In genomic region chr1:171122932-171123331, GRCm38 (mm10) we compare ENCODE assay signal across 9 mouse cellular contexts. TPM values are rescaled to one million over a fixed set of nuclear protein-coding genes. Genes with fewer than 3 reads are reported as not detected.
DNase-seq lines count a peak whose midpoint lies in the region; ATAC-seq and TF ChIP-seq lines count a peak whose summit lies in the region.
"Had no signal": no experiment of that assay in that cellular context is flagged by ENCODE, and none has a peak within 500 bp of the region (broad histone marks: within the 10 kb centered on the region; RNA-seq: fewer than 3 reads in every experiment).

No protein-coding gene starts in this region.

- intact Hi-C loops in left cerebral cortex, postnatal 4 days (cut with DNase I) = no loop called here

- H3K4me3 ChIP-seq in hindbrain, embryonic 16.5 days (ENCODE audit: low read length) = no peak overlapping the region
- H3K4me3 ChIP-seq in lung, adult 2 months (replicated peaks; ENCODE audit: extremely low read depth, low read depth, low read length) = peak overlapping the region; percentile 4
- H3K4me3 ChIP-seq: midbrain, embryonic 12.5 days had no signal

- no peaks in the 10 kb centered on the region for H3K4me1 ChIP-seq in hindbrain, embryonic 16.5 days (ENCODE audit: control insufficient read depth, insufficient read depth, low read depth, low read length)
- peaks cover 2% of the 10 kb centered on the region; the same call in 1 of the 2 replicates for H3K4me1 ChIP-seq in lung, adult 2 months (ENCODE audit: control insufficient read depth, insufficient read depth, low read length)
- H3K4me1 ChIP-seq: midbrain, embryonic 12.5 days had no signal

- no peak overlapping the region for H3K9ac ChIP-seq in hindbrain, embryonic 16.5 days (ENCODE audit: low read depth, low read length)
- H3K9ac ChIP-seq: midbrain, embryonic 12.5 days had no signal

- H3K4me2 ChIP-seq in hindbrain, embryonic 16.5 days (ENCODE audit: low read length) = no peak overlapping the region
- H3K4me2 ChIP-seq: midbrain, embryonic 12.5 days had no signal

- peaks cover 6% of the 10 kb centered on the region; the same call in 1 of the 2 replicates for H3K36me3 ChIP-seq in hindbrain, embryonic 16.5 days (ENCODE audit: control insufficient read depth, insufficient read depth, low read length)

- H3K27ac ChIP-seq in hindbrain, embryonic 16.5 days (ENCODE audit: low read depth, low read length) = no peak overlapping the region
- H3K27ac ChIP-seq: midbrain, embryonic 12.5 days had no signal

- ATAC-seq in hindbrain, embryonic 16.5 days = peak; percentile 51; the same call in 1 of the 2 replicates
- no peak for ATAC-seq in cerebellum, adult (ENCODE audit: insufficient number of reproducible peaks, low FRiP score, low TSS enrichment)
- ATAC-seq in inflammation-experienced regulatory T-cells, adult 6 months = no peak

- H3K27me3 ChIP-seq in hindbrain, embryonic 16.5 days (replicated peaks; ENCODE audit: control insufficient read depth, insufficient read depth, low read length) = no peaks in the 10 kb centered on the region
- H3K27me3 ChIP-seq: midbrain, embryonic 12.5 days had no signal

- WGBS in hindbrain, embryonic 16.5 days = 24% methylated on average over 7 of the region's 7 CpGs
- 14% methylated on average over 7 of the region's 7 CpGs for WGBS in lung, adult 2 months

- DNase-seq in 416B (ENCODE audit: low read depth) (peak; percentile 76), MN1 (ENCODE audit: low spot score) (peak; percentile 62)
- DNase-seq in lung, adult 2 months = peak; percentile 36
- DNase-seq in left cerebral cortex, postnatal 4 days = no peak
- no peak for DNase-seq in layer of hippocampus, adult 9-10 months (ENCODE audit: low spot score)

- TF ChIP-seq POLR2A in lung, adult 2 months (IDR thresholded peaks at IDR 0.05; ENCODE audit: borderline replicate concordance, extremely low read depth, low read depth, low read length) = no peak

- no peak for TF ChIP-seq CTCF in lung, adult 2 months (IDR thresholded peaks at IDR 0.05; ENCODE audit: insufficient read depth, low read length)

- H3K9me3 ChIP-seq in hindbrain, embryonic 16.5 days (ENCODE audit: control insufficient read depth, low read length) = no peaks in the 10 kb centered on the region
- H3K9me3 ChIP-seq: midbrain, embryonic 12.5 days had no signal

RNA-seq across cellular contexts. Expression of gene Cfap126, which starts 9.2 kb away (rescaled TPM):
- polyA plus RNA-seq in hindbrain, embryonic 16.5 days (2015; fragmentation: Nextera tagmentation; extraction: Ambion mirVana) = 11.6 and 11.8 TPM in 2 replicates
- 28.2 and 45.5 TPM in 2 replicates for polyA plus RNA-seq in lung, adult 2 months (2012; rRNA removed)
- 1 to 10 TPM in 1 of 2 experiments, under 1 TPM in 1; 0.91 to 1.6 TPM for total RNA-seq in left cerebral cortex, postnatal 4 days (2021)
- polyA plus RNA-seq in inflammation-experienced regulatory T-cells, adult 6 months (2017; shearing (Covaris generic)) = 1 to 10 TPM; 3.2 to 7.6 (median 6.6) TPM

RNA-seq across cellular contexts. Expression of gene Sdhc, which starts 27.5 kb away (rescaled TPM):
- polyA plus RNA-seq in hindbrain, embryonic 16.5 days (2015; fragmentation: Nextera tagmentation; extraction: Ambion mirVana) = 316 and 354 TPM in 2 replicates
- polyA plus RNA-seq in lung, adult 2 months (2012; rRNA removed) = 136 and 191 TPM in 2 replicates
- 100 to 1,000 TPM; 200 to 212 TPM for total RNA-seq in left cerebral cortex, postnatal 4 days (2021)
- 100 to 1,000 TPM; 115 to 153 (median 125) TPM for polyA plus RNA-seq in inflammation-experienced regulatory T-cells, adult 6 months (2017; shearing (Covaris generic))

RNA-seq across cellular contexts. Expression of gene Mpz, which starts 27.6 kb away (rescaled TPM):
- 4.7 and 5.3 TPM in 2 replicates for polyA plus RNA-seq in hindbrain, embryonic 16.5 days (2015; fragmentation: Nextera tagmentation; extraction: Ambion mirVana)
- 15.9 and 24.9 TPM in 2 replicates for polyA plus RNA-seq in lung, adult 2 months (2012; rRNA removed)
- not detected for total RNA-seq in left cerebral cortex, postnatal 4 days (2021)
- polyA plus RNA-seq in inflammation-experienced regulatory T-cells, adult 6 months (2017; shearing (Covaris generic)) = not detected

RNA-seq across cellular contexts. Expression of gene Fcgr3, which starts 58.2 kb away (rescaled TPM):
- polyA plus RNA-seq in hindbrain, embryonic 16.5 days (2015; fragmentation: Nextera tagmentation; extraction: Ambion mirVana) = 9.8 and 11.5 TPM in 2 replicates
- polyA plus RNA-seq in lung, adult 2 months (2012; rRNA removed) = 19.5 and 23.3 TPM in 2 replicates
- 1 to 10 TPM; 6.7 to 7.0 TPM for total RNA-seq in left cerebral cortex, postnatal 4 days (2021)
- polyA plus RNA-seq in inflammation-experienced regulatory T-cells, adult 6 months (2017; shearing (Covaris generic)) = 1 to 10 TPM in 1 of 3 experiments, under 1 TPM in 1, not detected in 1; 0.98 to 1.5 TPM

Comparison
In these comparisons a context has a peak if more than half of its experiments do, and no peak if none do; other contexts are left out.
1. DNase-seq: peak in 416B (single experiment), MN1 (single experiment) and lung, adult 2 months (single experiment); none in left cerebral cortex, postnatal 4 days (single experiment) and layer of hippocampus, adult 9-10 months (single experiment).